Mouse (Mus musculus): ENCODE results near the gene Lbx2. TPM values are rescaled to one million over a fixed set of nuclear protein-coding genes. Genes with fewer than 3 reads are reported as not detected.

Lbx2 gene
- 1 to 10 TPM in 1 of 2 experiments, under 1 TPM in 1; 0.55 to 1.3 TPM for total RNA-seq (2021)

- intact Hi-C loops (cut with DNase I) = no loop called here
- DNase-seq = peak in 1 of 2 experiments; percentile 24
Measured at GRCm38 (mm10) chr6:83086121-83087035, at the start of gene Lbx2. Gene Lbx2 (plus strand): TSS chr6:83086367.

- no peak for DNase-seq
- intact Hi-C loops (cut with DNase I) = no loop called here
Measured at GRCm38 (mm10) chr6:83037188-83037587, 49.0 kb upstream of the Lbx2 start.

- intact Hi-C loops (cut with DNase I) = no loop called here
- DNase-seq = peak; percentile 88 to 96
Measured at GRCm38 (mm10) chr6:83038496-83039012, 47.6 kb upstream of the Lbx2 start.

GRCm38 (mm10) chr6:83040601-83041000, 45.6 kb upstream of the Lbx2 start:
- intact Hi-C loops (cut with DNase I) = no loop called here

GRCm38 (mm10) chr6:83043561-83043960, 42.6 kb upstream of the Lbx2 start:
- intact Hi-C loops (cut with DNase I) = no loop called here
- no peak for DNase-seq

More at GRCm38 (mm10) chr6:83040601-83041000, 45.6 kb upstream of the Lbx2 start:
- DNase-seq = no peak

- DNase-seq = no peak
- intact Hi-C loops (cut with DNase I) = no loop called here
Measured at GRCm38 (mm10) chr6:83043993-83044392, 42.2 kb upstream of the Lbx2 start.

- intact Hi-C loops (cut with DNase I) = no loop called here
- DNase-seq = peak; percentile 42 to 44
Measured at GRCm38 (mm10) chr6:83044742-83045141, 41.4 kb upstream of the Lbx2 start.

GRCm38 (mm10) chr6:83049367-83049766, 36.8 kb upstream of the Lbx2 start:
- intact Hi-C loops (cut with DNase I) = no loop called here
- DNase-seq = no peak

GRCm38 (mm10) chr6:83053136-83053960, 32.8 kb upstream of the Lbx2 start:
- peak in 1 of 2 experiments; percentile 52 for DNase-seq
- intact Hi-C loops (cut with DNase I) = no loop called here

- intact Hi-C loops (cut with DNase I) = loop anchor here (2.0 kb wide), 1 partner anchor 47 kb away; the partner anchor contains the start of genes Ccdc142 and Gm42688
- DNase-seq = peak; percentile 97
Measured at GRCm38 (mm10) chr6:83054074-83054851, 31.9 kb upstream of the Lbx2 start, which contains the start of gene Aup1. Gene Aup1 (plus strand): TSS chr6:83054521.

GRCm38 (mm10) chr6:83054871-83055431, 31.2 kb upstream of the Lbx2 start, which contains the start of gene Htra2:
Gene Htra2 (minus strand): TSS chr6:83055273.
- DNase-seq = no peak
- intact Hi-C loops (cut with DNase I) = loop anchor here (1.0 to 2.0 kb wide), 2 partner anchors 46 to 58 kb away; partner anchors contain the start of genes Ccdc142 and Gm42688

GRCm38 (mm10) chr6:83057790-83058189, 28.4 kb upstream of the Lbx2 start, which contains the start of gene Dqx1:
Gene Dqx1 (plus strand): TSS chr6:83057844.
- intact Hi-C loops (cut with DNase I) = no loop called here
- no peak for DNase-seq

GRCm38 (mm10) chr6:83058725-83059124, 27.4 kb upstream of the Lbx2 start:
- intact Hi-C loops (cut with DNase I) = no loop called here
- DNase-seq = no peak

GRCm38 (mm10) chr6:83065995-83066394, 20.2 kb upstream of the Lbx2 start:
- DNase-seq = no peak
- intact Hi-C loops (cut with DNase I) = no loop called here

GRCm38 (mm10) chr6:83066441-83066840, 19.7 kb upstream of the Lbx2 start:
- DNase-seq = no peak
- intact Hi-C loops (cut with DNase I) = no loop called here

GRCm38 (mm10) chr6:83068221-83068620, 17.9 kb upstream of the Lbx2 start:
- no peak for DNase-seq
- intact Hi-C loops (cut with DNase I) = no loop called here

GRCm38 (mm10) chr6:83068706-83069487, 17.3 kb upstream of the Lbx2 start:
- DNase-seq = no peak
- intact Hi-C loops (cut with DNase I) = no loop called here

GRCm38 (mm10) chr6:83069488-83070246, 16.5 kb upstream of the Lbx2 start:
- intact Hi-C loops (cut with DNase I) = no loop called here

GRCm38 (mm10) chr6:83070247-83070310, 16.1 kb upstream of the Lbx2 start, which contains the start of gene Tlx2:
Gene Tlx2 (minus strand): TSS chr6:83070293.
- intact Hi-C loops (cut with DNase I) = no loop called here
- no peak for DNase-seq

More at GRCm38 (mm10) chr6:83069488-83070246, 16.5 kb upstream of the Lbx2 start:
- peak in 1 of 2 experiments; percentile 26 for DNase-seq

Measured in heart, postnatal 10 days (tissue).